Mouse (Mus musculus) limb, embryonic 14.5 days (tissue): Measurements from ENCODE around the gene Atxn7l3. TPM values are rescaled to one million over a fixed set of nuclear protein-coding genes. Genes with fewer than 3 reads are reported as not detected.

Source experiments
- ATAC-seq: fragments of 200-750 bp; cut with Nextera tagmentation; 2 replicates; pipeline ENCODE4 v1.8.0; 2017; ENCODE audit warnings: low read depth, moderate number of reproducible peaks, moderate TSS enrichment; ENCODE audit not compliant: low FRiP score
- DNase-seq: peaks from one replicate; pipeline ENCODE4 v3.0.0-alpha.2; 2015; ENCODE audit warnings: low spot score
- H3K27ac ChIP-seq: fragments of 300-500 bp; sonication (generic); replicated peaks from 2 replicates; pipeline ENCODE4 v1.5.1; 2014; ENCODE audit warnings: low read depth, mild to moderate bottlenecking, low read length, moderate library complexity, mixed read lengths
- H3K27me3 ChIP-seq: fragments of 300-500 bp; sonication (generic); 2 replicates; pipeline ENCODE4 v1.6.1; 2014; ENCODE audit warnings: low read length, mixed read lengths; ENCODE audit not compliant: control insufficient read depth, insufficient read depth
- H3K36me3 ChIP-seq: fragments of 300-500 bp; sonication (generic); 2 replicates; pipeline ENCODE4 v1.6.1; 2014; ENCODE audit warnings: mild to moderate bottlenecking, low read length, moderate library complexity, mixed read lengths; ENCODE audit not compliant: control insufficient read depth, insufficient read depth
- H3K4me1 ChIP-seq: fragments of 300-500 bp; sonication (generic); 2 replicates; pipeline ENCODE4 v1.6.1; 2014; ENCODE audit warnings: antibody characterized with exemption, low read length, mixed read lengths; ENCODE audit not compliant: control insufficient read depth, insufficient read depth
- H3K4me2 ChIP-seq: fragments of 300-500 bp; sonication (generic); replicated peaks from 2 replicates; pipeline ENCODE4 v1.6.1; 2014; ENCODE audit warnings: low read depth, mild to moderate bottlenecking, low read length, moderate library complexity; ENCODE audit not compliant: severe bottlenecking
- H3K4me3 ChIP-seq: fragments of 300-500 bp; sonication (generic); replicated peaks from 2 replicates; pipeline ENCODE4 v1.5.1; 2014; ENCODE audit warnings: low read length
- H3K9ac ChIP-seq: fragments of 300-500 bp; sonication (generic); 2 replicates; pipeline ENCODE4 v1.6.1; 2014; ENCODE audit warnings: mild to moderate bottlenecking, low read depth, low read length, moderate library complexity; ENCODE audit not compliant: severe bottlenecking
- H3K9me3 ChIP-seq: fragments of 300-500 bp; sonication (generic); 2 replicates; pipeline ENCODE4 v1.6.1; 2016; ENCODE audit warnings: low read length; ENCODE audit not compliant: control insufficient read depth
- POLR2A ChIP-seq: fragments of 200-500 bp; IDR thresholded peaks from 2 replicates; pipeline ENCODE4 v1.8.0; 2012; ENCODE audit warnings: inconsistent platforms, mild to moderate bottlenecking, moderate library complexity, borderline replicate concordance; ENCODE audit not compliant: insufficient read depth, insufficient read length; ENCODE audit errors: extremely low read depth
- WGBS: fragments of 180-500 bp; shearing (Covaris S2); extraction: QIAGEN DNeasy Blood & Tissue Kit; methylation state at CpG from one replicate; pipeline ENCODE4 v1.1.7; 2014; 5-methylcytosine and 5-hydroxymethylcytosine counted together
- polyA plus RNA-seq, 2 experiments: library from polyadenylated mRNA; depleted of rRNA in 1 of 2; stranded (reverse) in 1 of 2; unstranded in 1 of 2; fragments of >200 nt; fragmentation: Nextera tagmentation in 1 of 2; extraction: Ambion mirVana in 1 of 2; gene quantifications; 2 replicates each; pipeline versions ENCODE4 v1.2.1 to v1.2.3; 2012 to 2014

Gene Atxn7l3
- polyA plus RNA-seq, 2 experiments, result 21.0 to 72.1 TPM

- peak; percentile 65; the same call in 1 of the 2 replicates for ATAC-seq
- Histone ChIP-seq H3K27ac (0 out of 2 replicates have a peak overlapping the region, but pooled peaks have one; percentile 9), H3K4me1 (peaks cover 8% of the 10 kb centered on the region; the same call in 1 of the 2 replicates), H3K36me3 (peaks cover 12% of the 10 kb centered on the region; the same call in 1 of the 2 replicates), H3K4me2 (peak overlapping the region; percentile 19; the same call in 1 of the 2 replicates), H3K9ac (no peak overlapping the region), H3K9me3 (no peaks in the 10 kb centered on the region), H3K27me3 (no peaks in the 10 kb centered on the region), H3K4me3 (no peak overlapping the region)
- DNase-seq, result peak; percentile 19
- 13% methylated on average over 9 of the region's 9 CpGs for WGBS
- no peak for TF ChIP-seq POLR2A
Measured at GRCm38 (mm10) chr11:102257514-102257913, 38.9 kb downstream of the Atxn7l3 start.

GRCm38 (mm10) chr11:102249351-102250090, 46.9 kb downstream of the Atxn7l3 start:
- Histone ChIP-seq H3K9me3 (no peaks in the 10 kb centered on the region), H3K4me1 (peaks cover 18% of the 10 kb centered on the region; the same call in 1 of the 2 replicates), H3K9ac (peak overlapping the region; percentile 64), H3K36me3 (peaks cover 10% of the 10 kb centered on the region; the same call in 1 of the 2 replicates), H3K27ac (no peak overlapping the region), H3K4me3 (peak overlapping the region; percentile 70), H3K27me3 (no peaks in the 10 kb centered on the region), H3K4me2 (peak overlapping the region; percentile 96)
- no peak for DNase-seq
- WGBS, result 14% methylated on average over 9 of the region's 9 CpGs
- TF ChIP-seq POLR2A, result no peak
- ATAC-seq, result no peak

- Histone ChIP-seq H3K9me3 (no peaks in the 10 kb centered on the region), H3K27me3 (no peaks in the 10 kb centered on the region), H3K36me3 (peaks cover 10% of the 10 kb centered on the region; the same call in 1 of the 2 replicates), H3K4me2 (peak within 1 kb of the TSS; percentile 96), H3K9ac (peak within 1 kb of the TSS; percentile 64), H3K4me3 (peak within 1 kb of the TSS; percentile 70), H3K4me1 (peaks cover 19% of the 10 kb centered on the region; the same call in 1 of the 2 replicates), H3K27ac (no peak within 1 kb of the TSS)
- 0% methylated on average over 38 of the region's 41 CpGs for WGBS
- TF ChIP-seq POLR2A, result peak; percentile 22; the same call in 1 of the 2 replicates
- ATAC-seq (peak; percentile 67), DNase-seq (peak; percentile 98)
Measured at GRCm38 (mm10) chr11:102248630-102249230, 47.7 kb downstream of the Atxn7l3 start, which contains the start of gene BC030867. Gene BC030867 (plus strand): TSS chr11:102248882.

GRCm38 (mm10) chr11:102246871-102247270, 49.6 kb downstream of the Atxn7l3 start:
- Histone ChIP-seq H3K36me3 (0 out of 2 replicates have a peak, but pooled peaks cover 6% of the 10 kb centered on the region), H3K27ac (no peak overlapping the region), H3K4me3 (no peak overlapping the region), H3K9me3 (no peaks in the 10 kb centered on the region), H3K4me2 (no peak overlapping the region), H3K9ac (no peak overlapping the region), H3K27me3 (no peaks in the 10 kb centered on the region), H3K4me1 (peaks cover 19% of the 10 kb centered on the region; the same call in 1 of the 2 replicates)
- DNase-seq, result no peak
- TF ChIP-seq POLR2A, result no peak
- 87% methylated on average over 4 of the region's 4 CpGs for WGBS
- no peak for ATAC-seq

- no peak overlapping the region for H3K4me2 ChIP-seq
- no peak for DNase-seq
- no peak for ATAC-seq
- no peaks in the 10 kb centered on the region for H3K9me3 ChIP-seq
- no peak overlapping the region for H3K9ac ChIP-seq
- TF ChIP-seq POLR2A, result no peak
- H3K4me3 ChIP-seq, result no peak overlapping the region
- 76% methylated on average over 6 of the region's 6 CpGs for WGBS
- no peaks in the 10 kb centered on the region for H3K27me3 ChIP-seq
- peak overlapping the region; percentile 65; the same call in 1 of the 2 replicates for H3K27ac ChIP-seq
- 0 out of 2 replicates have a peak, but pooled peaks cover 1% of the 10 kb centered on the region for H3K36me3 ChIP-seq
- peaks cover 19% of the 10 kb centered on the region; the same call in 1 of the 2 replicates for H3K4me1 ChIP-seq
Measured at GRCm38 (mm10) chr11:102246273-102246635, 50.2 kb downstream of the Atxn7l3 start.
